Mouse (Mus musculus) bone marrow, adult 2 months (tissue): ENCODE measurements at regions not wholly inside any gene's neighbourhood (a gene's known extent, or its start where the extent isn't known, plus 50 kb on each side); places are given as distances from the start of the nearest gene placed in this dataset.

Experiments
- CTCF ChIP-seq: fragments of 200-500 bp; IDR thresholded peaks from 2 replicates; pipeline ENCODE4 v1.5.1; 2011; ENCODE audit warnings: low read length, control low read depth; ENCODE audit not compliant: control insufficient read depth, insufficient read depth
- POLR2A ChIP-seq: fragments of 200-500 bp; IDR thresholded peaks from 2 replicates; pipeline ENCODE4 v1.6.1; 2011; ENCODE audit warnings: low read depth, mild to moderate bottlenecking, control low read depth, low read length, borderline replicate concordance; ENCODE audit not compliant: control insufficient read depth

- TF ChIP-seq POLR2A: no peak
- no peak for TF ChIP-seq CTCF
These were observed 94.2 kb upstream of the Jun start for GRCm38 (mm10) chr4:95146268-95146667.
